Mouse (Mus musculus) thymus, postnatal 36 days (tissue): ENCODE data around the gene Wdr66.
"Not testable (repeated sequence)": the region's sequence is repeated elsewhere in the genome, so short reads cannot be mapped to it uniquely, and the experiment has no call there.

ENCODE experiments used
- DNase-seq, 2 experiments: peaks; one replicate each; pipeline ENCODE4 v3.0.0; 2022; ENCODE audit warnings: mixed read lengths in 2 of 2

Wdr66 gene

GRCm38 (mm10) chr5:123251834-123252233, at the start of gene Wdr66:
Gene Wdr66 (plus strand): TSS chr5:123252102.
- peak; percentile 56 to 68 for DNase-seq

GRCm38 (mm10) chr5:123202771-123203170, 49.1 kb upstream of the Wdr66 start:
- not testable (repeated sequence) for DNase-seq

- DNase-seq = not testable (repeated sequence)
Measured at GRCm38 (mm10) chr5:123203591-123203990, 48.3 kb upstream of the Wdr66 start.

GRCm38 (mm10) chr5:123222346-123223050, 29.4 kb upstream of the Wdr66 start:
- DNase-seq = not testable (repeated sequence)

GRCm38 (mm10) chr5:123223051-123223410, 28.9 kb upstream of the Wdr66 start:
- no peak for DNase-seq

- DNase-seq = not testable (repeated sequence)
Measured at GRCm38 (mm10) chr5:123223861-123224260, 28.0 kb upstream of the Wdr66 start.

GRCm38 (mm10) chr5:123226851-123227250, 25.1 kb upstream of the Wdr66 start:
- no peak for DNase-seq

- DNase-seq = peak; percentile 91 to 92
Measured at GRCm38 (mm10) chr5:123227762-123228523, 24.0 kb upstream of the Wdr66 start.

GRCm38 (mm10) chr5:123228524-123228922, 23.4 kb upstream of the Wdr66 start:
- DNase-seq = no peak

- DNase-seq = no peak
Measured at GRCm38 (mm10) chr5:123229296-123229695, 22.6 kb upstream of the Wdr66 start.

GRCm38 (mm10) chr5:123232180-123232579, 19.7 kb upstream of the Wdr66 start:
- no peak for DNase-seq

GRCm38 (mm10) chr5:123235731-123236130, 16.2 kb upstream of the Wdr66 start:
- peak; percentile 90 to 91 for DNase-seq

GRCm38 (mm10) chr5:123236426-123236825, 15.5 kb upstream of the Wdr66 start:
- no peak for DNase-seq

- no peak for DNase-seq
Measured at GRCm38 (mm10) chr5:123239501-123239900, 12.4 kb upstream of the Wdr66 start.

GRCm38 (mm10) chr5:123245518-123245917, 6.4 kb upstream of the Wdr66 start:
- peak; percentile 45 to 48 for DNase-seq

- no peak for DNase-seq
Measured at GRCm38 (mm10) chr5:123251390-123251789, 512 bp upstream of the Wdr66 start.

GRCm38 (mm10) chr5:123256841-123257755, 5.2 kb downstream of the Wdr66 start:
- no peak for DNase-seq

GRCm38 (mm10) chr5:123258990-123259389, 7.1 kb downstream of the Wdr66 start:
- peak; percentile 70 to 76 for DNase-seq

- no peak for DNase-seq
Measured at GRCm38 (mm10) chr5:123260698-123261097, 8.8 kb downstream of the Wdr66 start.

- DNase-seq = no peak
Measured at GRCm38 (mm10) chr5:123266909-123267308, 15.0 kb downstream of the Wdr66 start.

GRCm38 (mm10) chr5:123268477-123269474, 16.9 kb downstream of the Wdr66 start:
- DNase-seq = no peak

GRCm38 (mm10) chr5:123270917-123271316, 19.0 kb downstream of the Wdr66 start:
- no peak for DNase-seq
